Mouse (Mus musculus) thymus, postnatal 36 days (tissue): Measurements from ENCODE around the gene Taf3.

Source experiments
- DNase-seq, 2 experiments: peaks; one replicate each; pipeline ENCODE4 v3.0.0; 2022; ENCODE audit warnings: mixed read lengths in 2 of 2

Taf3 gene

GRCm38 (mm10) chr2:9875220-9875619 is 173.2 kb downstream of the Taf3 start:
- DNase-seq, result no peak

- peak; percentile 26 to 59 for DNase-seq
These were observed 173.8 kb downstream of the Taf3 start for GRCm38 (mm10) chr2:9874467-9875219.

- no peak for DNase-seq
These were observed 174.6 kb downstream of the Taf3 start for GRCm38 (mm10) chr2:9873757-9874156.

- peak; percentile 46 for DNase-seq
These were observed 175.7 kb downstream of the Taf3 start for GRCm38 (mm10) chr2:9872682-9873081.

- peak in 1 of 2 experiments; percentile 44 for DNase-seq
These were observed 176.6 kb downstream of the Taf3 start for GRCm38 (mm10) chr2:9871798-9872197.

GRCm38 (mm10) chr2:9871141-9871716 is 177.2 kb downstream of the Taf3 start:
- DNase-seq, result peak; percentile 51 to 65

- DNase-seq, result no peak
These were observed 181.1 kb downstream of the Taf3 start for GRCm38 (mm10) chr2:9867092-9867825.
